Mouse (Mus musculus) right cerebral cortex, postnatal 4 days (tissue): ENCODE measurements around the gene H2afj.
A peak's percentile ranks its signal among the peaks of the same experiment; 100 is the strongest.
"Not testable (repeated sequence)": the region's sequence is repeated elsewhere in the genome, so short reads cannot be mapped to it uniquely, and the experiment has no call there.

ENCODE experiments used
- DNase-seq: peaks from one replicate; pipeline ENCODE4 v3.0.0-alpha.2; 2022

Gene H2afj

GRCm38 (mm10) chr6:136808014-136808417 lies at the start of gene H2afj:
Gene H2afj (plus strand): TSS chr6:136808244.
- peak; percentile 98 for DNase-seq

- no peak for DNase-seq
These were observed 44.1 kb upstream of the H2afj start for GRCm38 (mm10) chr6:136763912-136764311.

GRCm38 (mm10) chr6:136769143-136769542 lies 38.9 kb upstream of the H2afj start:
- no peak for DNase-seq

- no peak for DNase-seq
These were observed 38.2 kb upstream of the H2afj start for GRCm38 (mm10) chr6:136769859-136770258.

- DNase-seq = no peak
These were observed 31.7 kb upstream of the H2afj start for GRCm38 (mm10) chr6:136776392-136776791.

GRCm38 (mm10) chr6:136781377-136781986 lies 26.6 kb upstream of the H2afj start, which contains the start of gene Gucy2c:
Gene Gucy2c (minus strand): TSS chr6:136781765.
- no peak for DNase-seq

GRCm38 (mm10) chr6:136782146-136782545 lies 25.9 kb upstream of the H2afj start:
- DNase-seq = no peak

GRCm38 (mm10) chr6:136782761-136783160 lies 25.3 kb upstream of the H2afj start:
- DNase-seq = no peak

- DNase-seq = no peak
These were observed 18.6 kb upstream of the H2afj start for GRCm38 (mm10) chr6:136789391-136789971.

GRCm38 (mm10) chr6:136792884-136793758 lies 14.9 kb upstream of the H2afj start:
- no peak for DNase-seq

GRCm38 (mm10) chr6:136793831-136794525 lies 14.1 kb upstream of the H2afj start:
- no peak for DNase-seq

- no peak for DNase-seq
These were observed 12.9 kb upstream of the H2afj start for GRCm38 (mm10) chr6:136795110-136795509.

GRCm38 (mm10) chr6:136795850-136796249 lies 12.2 kb upstream of the H2afj start:
- no peak for DNase-seq

- not testable (repeated sequence) for DNase-seq
These were observed 10.0 kb upstream of the H2afj start for GRCm38 (mm10) chr6:136797874-136798693.

- no peak for DNase-seq
These were observed 7.3 kb upstream of the H2afj start for GRCm38 (mm10) chr6:136800710-136801109.

- DNase-seq = no peak
These were observed 6.8 kb upstream of the H2afj start for GRCm38 (mm10) chr6:136801274-136801673.

- no peak for DNase-seq
These were observed 4.8 kb upstream of the H2afj start for GRCm38 (mm10) chr6:136803093-136803738.

- peak; percentile 97 for DNase-seq
These were observed 4.1 kb upstream of the H2afj start, which contains the start of gene Hist4h4 for GRCm38 (mm10) chr6:136803739-136804633. Gene Hist4h4 (minus strand): TSS chr6:136804415.

GRCm38 (mm10) chr6:136804705-136805408 lies 3.2 kb upstream of the H2afj start:
- DNase-seq = no peak

- DNase-seq = no peak
These were observed 2.7 kb upstream of the H2afj start for GRCm38 (mm10) chr6:136805409-136805775.
